Mouse (Mus musculus) liver, embryonic 14.5 days (tissue): ENCODE data around the gene Gse1.

Experiments used
- CTCF ChIP-seq: IDR thresholded peaks from 2 replicates; pipeline ENCODE4 v1.5.1; 2016; ENCODE audit warnings: antibody characterized with exemption, low read depth, control low read depth
- EP300 ChIP-seq: IDR thresholded peaks from 2 replicates; pipeline ENCODE4 v1.6.1; 2016; ENCODE audit warnings: antibody characterized with exemption, low read depth

DNA sequence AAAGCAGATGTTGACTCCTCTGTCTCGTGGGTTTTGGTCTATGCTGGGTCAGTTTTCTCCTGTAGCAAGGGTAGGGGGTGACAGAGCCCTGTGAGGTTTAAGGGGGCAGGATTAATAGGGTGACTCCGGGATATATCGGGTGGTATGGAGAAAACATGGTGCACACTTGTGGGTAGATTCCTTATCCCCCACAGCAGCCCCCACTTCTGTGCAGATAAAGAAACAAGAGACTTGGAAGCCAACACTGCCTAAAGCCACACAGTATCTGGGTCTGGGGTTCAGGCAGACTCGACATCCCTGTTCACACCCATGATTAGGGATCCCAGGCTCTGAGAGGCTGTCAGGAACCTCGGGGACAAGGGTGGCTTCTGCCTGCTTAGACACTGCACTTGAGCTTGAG lies 192.0 kb downstream of the Gse1 start:
- no peak for TF ChIP-seq CTCF
- TF ChIP-seq EP300, result no peak
